Comparison of ENCODE assay signal across 11 mouse cellular contexts in genomic region chr3:88437454-88437853, GRCm38 (mm10). TPM values are rescaled to one million over a fixed set of nuclear protein-coding genes. Genes with fewer than 3 reads are reported as not detected.
A peak's percentile ranks its signal among the peaks of the same experiment; 100 is the strongest.
DNase-seq lines count a peak whose midpoint lies in the region; ATAC-seq and TF ChIP-seq lines count a peak whose summit lies in the region.
"Had no signal": no experiment of that assay in that cellular context is flagged by ENCODE, and none has a peak within 500 bp of the region (broad histone marks: within the 10 kb centered on the region; RNA-seq: fewer than 3 reads in every experiment).

No protein-coding gene starts in this region.

- H3K4me2 ChIP-seq in hindbrain, embryonic 11.5 days (replicated peaks; ENCODE audit: low read depth, low read length), result peak overlapping the region; percentile 49; the same call in 1 of the 2 replicates
- H3K4me2 ChIP-seq in midbrain, embryonic 14.5 days (ENCODE audit: low read length), result peak overlapping the region; percentile 46; the same call in 1 of the 2 replicates

- H3K4me3 ChIP-seq in left cerebral cortex, adult 2 months, result no peak overlapping the region
- no peak overlapping the region for H3K4me3 ChIP-seq in hindbrain, embryonic 11.5 days (ENCODE audit: low read depth, low read length)
- no peak overlapping the region for H3K4me3 ChIP-seq in midbrain, embryonic 14.5 days (replicated peaks; ENCODE audit: low read depth, low read length)

- no peaks in the 10 kb centered on the region for H3K9me3 ChIP-seq in hindbrain, embryonic 11.5 days (ENCODE audit: control insufficient read depth, low read length)
- no peaks in the 10 kb centered on the region for H3K9me3 ChIP-seq in midbrain, embryonic 14.5 days (ENCODE audit: control insufficient read depth, low read length)

- H3K9ac ChIP-seq in hindbrain, embryonic 11.5 days (ENCODE audit: low read depth, low read length), result no peak overlapping the region
- no peak overlapping the region for H3K9ac ChIP-seq in midbrain, embryonic 14.5 days (replicated peaks; ENCODE audit: low read length)

- peak overlapping the region; percentile 79; the same call in 1 of the 2 replicates for H3K27ac ChIP-seq in left cerebral cortex, adult 2 months
- no peak overlapping the region for H3K27ac ChIP-seq in hindbrain, embryonic 11.5 days (ENCODE audit: low read depth, low read length)
- no peak overlapping the region for H3K27ac ChIP-seq in midbrain, embryonic 14.5 days (replicated peaks; ENCODE audit: low read depth, low read length)

- no peak for ATAC-seq in hindbrain, embryonic 11.5 days (ENCODE audit: low FRiP score)
- ATAC-seq in midbrain, embryonic 14.5 days (ENCODE audit: low FRiP score, low TSS enrichment), result no peak
- ATAC-seq in inflammation-experienced regulatory T-cells, adult 6 months, result no peak

- TF ChIP-seq CTCF in left cerebral cortex, adult 2 months (IDR thresholded peaks at IDR 0.05), result no peak

- 81% methylated on average over 10 of the region's 10 CpGs for WGBS in hindbrain, embryonic 11.5 days
- WGBS in midbrain, embryonic 14.5 days, result 84% methylated on average over 10 of the region's 10 CpGs

- H3K27me3 ChIP-seq in hindbrain, embryonic 11.5 days (ENCODE audit: control insufficient read depth, insufficient read depth, low read length), result no peaks in the 10 kb centered on the region
- H3K27me3 ChIP-seq in midbrain, embryonic 14.5 days (ENCODE audit: control insufficient read depth, insufficient read depth, low read length), result no peaks in the 10 kb centered on the region

- intact Hi-C loops in left cerebral cortex, adult 2 months (cut with DNase I), result no loop called here
- intact Hi-C loops in left cerebral cortex, postnatal 36 days (cut with DNase I), result no loop called here

- no peaks in the 10 kb centered on the region for H3K36me3 ChIP-seq in hindbrain, embryonic 11.5 days (ENCODE audit: control insufficient read depth, insufficient read depth, low read length)
- peaks cover 63% of the 10 kb centered on the region for H3K36me3 ChIP-seq in midbrain, embryonic 14.5 days (ENCODE audit: control insufficient read depth, insufficient read depth, low read length)

- DNase-seq in left cerebral cortex, adult 2 months (ENCODE audit: extremely low spot score in 1 of 2, low spot score in 2 of 2), result no peak
- no peak for DNase-seq in left cerebral cortex, postnatal 36 days (ENCODE audit: low spot score in 2 of 2)
- no peak for DNase-seq in hindbrain, embryonic 11.5 days (ENCODE audit: low spot score)
- peak; percentile 52 to 59 for DNase-seq in kidney, adult 8-10 months
- DNase-seq in midbrain, embryonic 14.5 days, result no peak
- DNase-seq in left cerebral cortex, adult 9 months (ENCODE audit: low spot score in 2 of 2), result no peak
- DNase-seq: gastrocnemius, postnatal 25 days had no signal

- H3K4me1 ChIP-seq in hindbrain, embryonic 11.5 days (replicated peaks; ENCODE audit: control insufficient read depth, insufficient read depth, low read length), result peaks cover 4% of the 10 kb centered on the region; the same call in 1 of the 2 replicates
- peaks cover 3% of the 10 kb centered on the region; the same call in 1 of the 2 replicates for H3K4me1 ChIP-seq in midbrain, embryonic 14.5 days (ENCODE audit: control insufficient read depth, insufficient read depth, low read length)

RNA-seq across cellular contexts. Expression of gene Slc25a44, which starts 12.5 kb away (rescaled TPM):
- total RNA-seq in left cerebral cortex, adult 2 months (2021), result 10 to 100 TPM; 75.8 to 77.6 TPM
- total RNA-seq in left cerebral cortex, postnatal 36 days (2021), result 10 to 100 TPM; 77.1 to 84.0 TPM
- 22.1 and 23.7 TPM in 2 replicates for polyA plus RNA-seq in hindbrain, embryonic 11.5 days (2014; fragmentation: Nextera tagmentation; extraction: Ambion mirVana)
- polyA plus RNA-seq in midbrain, embryonic 14.5 days (2014; fragmentation: Nextera tagmentation; extraction: Ambion mirVana), result 34.1 and 38.0 TPM in 2 replicates
- polyA plus RNA-seq in inflammation-experienced regulatory T-cells, adult 6 months (2017; shearing (Covaris generic)), result 10 to 100 TPM; 11.2 to 14.6 (median 14.4) TPM

RNA-seq across cellular contexts. Expression of gene Sema4a, which starts 23.5 kb away (rescaled TPM):
- 10 to 100 TPM; 68.7 to 71.2 TPM for total RNA-seq in left cerebral cortex, adult 2 months (2021)
- 10 to 100 TPM; 52.2 to 66.7 TPM for total RNA-seq in left cerebral cortex, postnatal 36 days (2021)
- polyA plus RNA-seq in hindbrain, embryonic 11.5 days (2014; fragmentation: Nextera tagmentation; extraction: Ambion mirVana), result 5.7 and 7.8 TPM in 2 replicates
- 28.8 and 32.1 TPM in 2 replicates for polyA plus RNA-seq in midbrain, embryonic 14.5 days (2014; fragmentation: Nextera tagmentation; extraction: Ambion mirVana)
- polyA plus RNA-seq in inflammation-experienced regulatory T-cells, adult 6 months (2017; shearing (Covaris generic)), result 10 to 100 TPM; 24.5 to 49.0 (median 28.3) TPM

RNA-seq across cellular contexts. Expression of gene Pmf1, which starts 27.3 kb away (rescaled TPM):
- total RNA-seq in left cerebral cortex, adult 2 months (2021), result 1 to 10 TPM; 6.5 to 6.6 TPM
- 1 to 10 TPM; 6.0 to 7.3 TPM for total RNA-seq in left cerebral cortex, postnatal 36 days (2021)
- 108 and 109 TPM in 2 replicates for polyA plus RNA-seq in hindbrain, embryonic 11.5 days (2014; fragmentation: Nextera tagmentation; extraction: Ambion mirVana)
- 24.9 and 28.3 TPM in 2 replicates for polyA plus RNA-seq in midbrain, embryonic 14.5 days (2014; fragmentation: Nextera tagmentation; extraction: Ambion mirVana)
- 100 to 1,000 TPM in 1 of 3 experiments, 10 to 100 TPM in 2; 46.3 to 105 (median 50.5) TPM for polyA plus RNA-seq in inflammation-experienced regulatory T-cells, adult 6 months (2017; shearing (Covaris generic))

RNA-seq across cellular contexts. Expression of gene Bglap, which starts 53.2 kb away (rescaled TPM):
- total RNA-seq in left cerebral cortex, adult 2 months (2021), result 1 to 10 TPM; 1.4 to 1.6 TPM
- 1 to 10 TPM in 1 of 2 experiments, not detected in 1; 1.8 TPM for total RNA-seq in left cerebral cortex, postnatal 36 days (2021)
- polyA plus RNA-seq in hindbrain, embryonic 11.5 days (2014; fragmentation: Nextera tagmentation; extraction: Ambion mirVana), result not detected in 2 replicates
- polyA plus RNA-seq in midbrain, embryonic 14.5 days (2014; fragmentation: Nextera tagmentation; extraction: Ambion mirVana), result 0.66 TPM in 1 of 2 replicates, not detected in the other
- polyA plus RNA-seq in inflammation-experienced regulatory T-cells, adult 6 months (2017; shearing (Covaris generic)), result not detected
- total RNA-seq: left cerebral cortex, postnatal 4 days; MEL had no signal

RNA-seq across cellular contexts. Expression of gene Bglap2, which starts 59.0 kb away (rescaled TPM):
- 1 to 10 TPM in 1 of 2 experiments, not detected in 1; 1.1 TPM for total RNA-seq in left cerebral cortex, adult 2 months (2021)
- total RNA-seq in left cerebral cortex, postnatal 36 days (2021), result 1 to 10 TPM; 2.6 to 2.7 TPM
- polyA plus RNA-seq in hindbrain, embryonic 11.5 days (2014; fragmentation: Nextera tagmentation; extraction: Ambion mirVana), result not detected in 2 replicates
- not detected in 2 replicates for polyA plus RNA-seq in midbrain, embryonic 14.5 days (2014; fragmentation: Nextera tagmentation; extraction: Ambion mirVana)
- not detected for polyA plus RNA-seq in inflammation-experienced regulatory T-cells, adult 6 months (2017; shearing (Covaris generic))
- total RNA-seq: gastrocnemius, postnatal 25 days; left cerebral cortex, postnatal 4 days; MEL had no signal
- polyA plus RNA-seq: spleen, adult 2 months had no signal

Comparison
In these comparisons a context has a peak if more than half of its experiments do, and no peak if none do; other contexts are left out.
1. DNase-seq: peak in kidney, adult 8-10 months (2 of 2); none in left cerebral cortex, adult 2 months (0 of 2), left cerebral cortex, postnatal 36 days (0 of 2), hindbrain, embryonic 11.5 days (single experiment), midbrain, embryonic 14.5 days (single experiment) and left cerebral cortex, adult 9 months (0 of 2).